Mouse (Mus musculus) midbrain, postnatal 0 days (tissue): Measurements from ENCODE around the gene Rap1gap. TPM values are rescaled to one million over a fixed set of nuclear protein-coding genes. Genes with fewer than 3 reads are reported as not detected.

Source experiments
- ATAC-seq: fragments of 200-750 bp; cut with Nextera tagmentation; 2 replicates; pipeline ENCODE4 v1.8.0; 2017; ENCODE audit warnings: moderate number of reproducible peaks, mild to moderate bottlenecking, moderate TSS enrichment, moderate library complexity; ENCODE audit not compliant: low FRiP score
- DNase-seq: peaks from one replicate; pipeline ENCODE4 v3.0.0-alpha.2; 2015; ENCODE audit warnings: low spot score
- H3K27ac ChIP-seq: fragments of 300-500 bp; sonication (generic); 2 replicates; pipeline ENCODE4 v1.5.1; 2014; ENCODE audit warnings: low read depth, mild to moderate bottlenecking, low read length, mixed read lengths
- H3K27me3 ChIP-seq: fragments of 300-500 bp; sonication (generic); 2 replicates; pipeline ENCODE4 v1.6.1; 2014; ENCODE audit warnings: low read length, control low read depth, mixed read lengths; ENCODE audit not compliant: insufficient read depth
- H3K36me3 ChIP-seq: fragments of 300-500 bp; sonication (generic); 2 replicates; pipeline ENCODE4 v1.6.1; 2014; ENCODE audit warnings: low read length, control low read depth, mixed read lengths; ENCODE audit not compliant: insufficient read depth
- H3K4me1 ChIP-seq: fragments of 300-500 bp; sonication (generic); 2 replicates; pipeline ENCODE4 v1.6.1; 2014; ENCODE audit warnings: mild to moderate bottlenecking, control low read depth, antibody characterized with exemption, low read length, mixed read lengths; ENCODE audit not compliant: insufficient read depth
- H3K4me2 ChIP-seq: fragments of 300-500 bp; sonication (generic); 2 replicates; pipeline ENCODE4 v1.6.1; 2014; ENCODE audit warnings: low read depth, mild to moderate bottlenecking, low read length, mixed read lengths; ENCODE audit not compliant: poor library complexity, severe bottlenecking
- H3K4me3 ChIP-seq: fragments of 300-500 bp; sonication (generic); 2 replicates; pipeline ENCODE4 v1.5.1; 2014; ENCODE audit warnings: low read depth, mild to moderate bottlenecking, low read length, moderate library complexity
- H3K9ac ChIP-seq: fragments of 300-500 bp; sonication (generic); replicated peaks from 2 replicates; pipeline ENCODE4 v1.6.1; 2014; ENCODE audit warnings: mild to moderate bottlenecking, low read length, moderate library complexity, mixed read lengths; ENCODE audit not compliant: poor library complexity, severe bottlenecking
- H3K9me3 ChIP-seq: fragments of 300-500 bp; sonication (generic); 2 replicates; pipeline ENCODE4 v1.6.1; 2016; ENCODE audit warnings: low read length, control low read depth
- CTCF ChIP-seq: IDR thresholded peaks from 2 replicates; pipeline ENCODE4 v1.5.1; 2016; ENCODE audit warnings: antibody characterized with exemption, mild to moderate bottlenecking
- WGBS: fragments of 180-500 bp; shearing (Covaris S2); extraction: QIAGEN DNeasy Blood & Tissue Kit; methylation state at CpG from one replicate; pipeline ENCODE4 v1.1.7; 2014; 5-methylcytosine and 5-hydroxymethylcytosine counted together
- polyA plus RNA-seq: library from polyadenylated mRNA; unstranded; fragments of >200 nt; fragmentation: Nextera tagmentation; extraction: Ambion mirVana; gene quantifications from 2 replicates; pipeline ENCODE4 v1.2.1, GENCODE M21; 2015
- total RNA-seq: library from RNA; depleted of rRNA; stranded (reverse); fragments of >200 nt; gene quantifications from 2 replicates; pipeline ENCODE4 v1.2.3, GENCODE M21; 2014

The Rap1gap gene
- total and polyA plus RNA-seq, 2 experiments from 2014 or later = 115 to 270 TPM

GRCm38 (mm10) chr4:137687234-137687825 lies 22.8 kb downstream of the Rap1gap start:
- H3K27ac ChIP-seq = no peak overlapping the region
- TF ChIP-seq CTCF = no peak
- H3K4me2 ChIP-seq = no peak overlapping the region
- no peak overlapping the region for H3K4me3 ChIP-seq
- no peaks in the 10 kb centered on the region for H3K27me3 ChIP-seq
- H3K36me3 ChIP-seq = 0 out of 2 replicates have a peak, but pooled peaks cover 4% of the 10 kb centered on the region
- no peaks in the 10 kb centered on the region for H3K4me1 ChIP-seq
- ATAC-seq = no peak
- WGBS = 80% methylated on average over 14 of the region's 14 CpGs
- H3K9ac ChIP-seq = no peak overlapping the region
- no peak for DNase-seq
- H3K9me3 ChIP-seq = no peaks in the 10 kb centered on the region

GRCm38 (mm10) chr4:137692107-137692902 lies 27.8 kb downstream of the Rap1gap start:
- WGBS = 86% methylated on average over 10 of the region's 10 CpGs
- TF ChIP-seq CTCF = no peak
- no peak overlapping the region for H3K9ac ChIP-seq
- no peak for DNase-seq
- 0 out of 2 replicates have a peak, but pooled peaks cover 4% of the 10 kb centered on the region for H3K36me3 ChIP-seq
- H3K4me3 ChIP-seq = no peak overlapping the region
- H3K4me2 ChIP-seq = no peak overlapping the region
- no peak for ATAC-seq
- no peak overlapping the region for H3K27ac ChIP-seq
- no peaks in the 10 kb centered on the region for H3K9me3 ChIP-seq
- H3K4me1 ChIP-seq = no peaks in the 10 kb centered on the region
- no peaks in the 10 kb centered on the region for H3K27me3 ChIP-seq

- no peaks in the 10 kb centered on the region for H3K9me3 ChIP-seq
- 84% methylated on average over 8 of the region's 8 CpGs for WGBS
- no peaks in the 10 kb centered on the region for H3K27me3 ChIP-seq
- 0 out of 2 replicates have a peak, but pooled peaks cover 4% of the 10 kb centered on the region for H3K36me3 ChIP-seq
- H3K4me1 ChIP-seq = 0 out of 2 replicates have a peak, but pooled peaks cover 7% of the 10 kb centered on the region
- TF ChIP-seq CTCF = no peak
- no peak overlapping the region for H3K9ac ChIP-seq
- DNase-seq = no peak
- no peak overlapping the region for H3K4me3 ChIP-seq
- no peak overlapping the region for H3K27ac ChIP-seq
- H3K4me2 ChIP-seq = no peak overlapping the region
- no peak for ATAC-seq
Observed at GRCm38 (mm10) chr4:137695300-137695699, 30.8 kb downstream of the Rap1gap start.

DNA sequence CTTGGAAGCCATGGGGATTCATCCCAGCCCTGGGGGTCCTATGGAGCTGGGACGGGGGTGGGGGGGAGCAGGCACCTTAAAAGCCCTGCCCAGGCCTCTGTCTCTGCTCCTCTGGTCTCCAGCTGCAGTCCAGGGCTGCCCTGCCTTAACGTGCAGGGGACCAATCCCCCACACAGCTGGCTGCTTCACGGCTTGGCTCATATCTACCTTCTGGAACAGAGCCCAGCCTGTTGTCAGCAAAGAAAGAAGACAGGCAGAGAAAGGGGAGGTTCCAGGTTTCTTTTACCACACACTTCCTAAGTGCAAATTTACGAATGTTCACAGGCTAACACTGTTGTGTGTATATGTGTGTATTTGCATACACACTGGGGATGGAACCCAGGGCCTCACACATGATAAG lies 31.4 kb downstream of the Rap1gap start:
- DNase-seq = no peak
- Histone ChIP-seq H3K27me3 (no peaks in the 10 kb centered on the region), H3K9me3 (no peaks in the 10 kb centered on the region), H3K4me2 (no peak overlapping the region), H3K27ac (no peak overlapping the region), H3K4me3 (no peak overlapping the region), H3K9ac (no peak overlapping the region), H3K4me1 (0 out of 2 replicates have a peak, but pooled peaks cover 7% of the 10 kb centered on the region), H3K36me3 (no peaks in the 10 kb centered on the region)
- WGBS = 21% methylated on average over 4 of the region's 4 CpGs
- ATAC-seq = no peak
- TF ChIP-seq CTCF = no peak

GRCm38 (mm10) chr4:137697156-137697885 lies 32.8 kb downstream of the Rap1gap start:
- 70% methylated on average over 13 of the region's 13 CpGs for WGBS
- DNase-seq = no peak
- Histone ChIP-seq H3K4me2 (no peak overlapping the region), H3K9ac (no peak overlapping the region), H3K36me3 (no peaks in the 10 kb centered on the region), H3K9me3 (no peaks in the 10 kb centered on the region), H3K4me3 (no peak overlapping the region), H3K4me1 (0 out of 2 replicates have a peak, but pooled peaks cover 7% of the 10 kb centered on the region), H3K27ac (no peak overlapping the region), H3K27me3 (no peaks in the 10 kb centered on the region)
- 0 out of 2 replicates have a peak, but pooled peaks have one; percentile 38 for ATAC-seq
- TF ChIP-seq CTCF = no peak
